Mouse (Mus musculus): ENCODE measurements around the gene Trhde.

The Trhde gene

GRCm38 (mm10) chr10:114802161-114802651 is at the start of gene Trhde:
TSS of gene Trhde (minus strand) at chr10:114802307.
- no peak for DNase-seq (ENCODE audit: low read depth, low spot score)

GRCm38 (mm10) chr10:114841966-114842365 is 39.9 kb upstream of the Trhde start:
- no peak for DNase-seq (ENCODE audit: low read depth, low spot score)

GRCm38 (mm10) chr10:114841440-114841839 is 39.3 kb upstream of the Trhde start:
- no peak for DNase-seq (ENCODE audit: low read depth, low spot score)

- no peak for DNase-seq (ENCODE audit: low read depth, low spot score)
Observed at GRCm38 (mm10) chr10:114831313-114831712, 29.2 kb upstream of the Trhde start.

GRCm38 (mm10) chr10:114808799-114809198 is 6.7 kb upstream of the Trhde start:
- DNase-seq (ENCODE audit: low read depth, low spot score) = no peak

- DNase-seq (ENCODE audit: low read depth, low spot score) = no peak
Observed at GRCm38 (mm10) chr10:114805884-114806283, 3.8 kb upstream of the Trhde start.

GRCm38 (mm10) chr10:114801457-114802160 is 498 bp downstream of the Trhde start:
- DNase-seq (ENCODE audit: low read depth, low spot score) = no peak

GRCm38 (mm10) chr10:114800331-114801304 is 1.5 kb downstream of the Trhde start:
- no peak for DNase-seq (ENCODE audit: low read depth, low spot score)

GRCm38 (mm10) chr10:114799481-114799880 is 2.6 kb downstream of the Trhde start:
- no peak for DNase-seq (ENCODE audit: low read depth, low spot score)

GRCm38 (mm10) chr10:114798788-114799187 is 3.3 kb downstream of the Trhde start:
- DNase-seq (ENCODE audit: low read depth, low spot score) = no peak

- no peak for DNase-seq (ENCODE audit: low read depth, low spot score)
Observed at GRCm38 (mm10) chr10:114798218-114798617, 3.9 kb downstream of the Trhde start.

- DNase-seq (ENCODE audit: low read depth, low spot score) = no peak
Observed at GRCm38 (mm10) chr10:114797664-114798063, 4.4 kb downstream of the Trhde start.

GRCm38 (mm10) chr10:114796872-114797271 is 5.2 kb downstream of the Trhde start:
- DNase-seq (ENCODE audit: low read depth, low spot score) = no peak

GRCm38 (mm10) chr10:114794214-114794613 is 7.9 kb downstream of the Trhde start:
- DNase-seq (ENCODE audit: low read depth, low spot score) = no peak

- DNase-seq (ENCODE audit: low read depth, low spot score) = no peak
Observed at GRCm38 (mm10) chr10:114765914-114766313, 36.2 kb downstream of the Trhde start.

GRCm38 (mm10) chr10:114762125-114762524 is 40.0 kb downstream of the Trhde start:
- DNase-seq (ENCODE audit: low read depth, low spot score) = no peak

GRCm38 (mm10) chr10:114759240-114759639 is 42.9 kb downstream of the Trhde start:
- DNase-seq (ENCODE audit: low read depth, low spot score) = no peak

GRCm38 (mm10) chr10:114758614-114759013 is 43.5 kb downstream of the Trhde start:
- no peak for DNase-seq (ENCODE audit: low read depth, low spot score)

GRCm38 (mm10) chr10:114742755-114743705 is 59.1 kb downstream of the Trhde start:
- no peak for DNase-seq (ENCODE audit: low read depth, low spot score)

GRCm38 (mm10) chr10:114739916-114740315 is 62.2 kb downstream of the Trhde start:
- no peak for DNase-seq (ENCODE audit: low read depth, low spot score)

GRCm38 (mm10) chr10:114737581-114737980 is 64.5 kb downstream of the Trhde start:
- no peak for DNase-seq (ENCODE audit: low read depth, low spot score)

Data from brain, embryonic 18.5 days (tissue).